Mouse (Mus musculus) hindbrain, embryonic 12.5 days (tissue): ENCODE measurements around the gene Pdik1l. TPM values are rescaled to one million over a fixed set of nuclear protein-coding genes. Genes with fewer than 3 reads are reported as not detected.
"Not testable (repeated sequence)": the region's sequence is repeated elsewhere in the genome, so short reads cannot be mapped to it uniquely, and the experiment has no call there.

Source experiments
- ATAC-seq: fragments of 200-750 bp; cut with Nextera tagmentation; 2 replicates; pipeline ENCODE4 v1.8.0; 2017; ENCODE audit warnings: moderate TSS enrichment; ENCODE audit not compliant: low FRiP score
- H3K27ac ChIP-seq: fragments of 300-500 bp; sonication (generic); 2 replicates; pipeline ENCODE4 v1.5.1; 2016; ENCODE audit warnings: mild to moderate bottlenecking
- H3K27me3 ChIP-seq: fragments of 300-500 bp; sonication (generic); 2 replicates; pipeline ENCODE4 v1.6.1; 2016; ENCODE audit warnings: mild to moderate bottlenecking
- H3K36me3 ChIP-seq: fragments of 300-500 bp; sonication (generic); 2 replicates; pipeline ENCODE4 v1.6.1; 2016; ENCODE audit warnings: mild to moderate bottlenecking
- H3K4me1 ChIP-seq: fragments of 300-500 bp; sonication (generic); 2 replicates; pipeline ENCODE4 v1.6.1; 2016
- H3K4me2 ChIP-seq: fragments of 300-500 bp; sonication (generic); replicated peaks from 2 replicates; pipeline ENCODE4 v1.6.1; 2016; ENCODE audit warnings: mild to moderate bottlenecking
- H3K4me3 ChIP-seq: fragments of 300-500 bp; sonication (generic); 2 replicates; pipeline ENCODE4 v1.5.1; 2016; ENCODE audit warnings: mild to moderate bottlenecking
- H3K9ac ChIP-seq: fragments of 300-500 bp; sonication (generic); 2 replicates; pipeline ENCODE4 v1.6.1; 2016; ENCODE audit warnings: mild to moderate bottlenecking, moderate library complexity
- H3K9me3 ChIP-seq: fragments of 300-500 bp; sonication (generic); replicated peaks from 2 replicates; pipeline ENCODE4 v1.6.1; 2016; ENCODE audit warnings: mild to moderate bottlenecking
- WGBS: fragments of 180-500 bp; shearing (Covaris S2); methylation state at CpG from one replicate; pipeline ENCODE4 v1.1.7; 2016; 5-methylcytosine and 5-hydroxymethylcytosine counted together
- polyA plus RNA-seq: library from polyadenylated mRNA; unstranded; fragments of >200 nt; fragmentation: Nextera tagmentation; extraction: Ambion mirVana; gene quantifications from 2 replicates; pipeline ENCODE4 v1.2.1, GENCODE M21; 2016

Gene Pdik1l
- polyA plus RNA-seq, 1 experiment from 2014 or later = 30.8 TPM

GRCm38 (mm10) chr4:134272731-134273416, 14.8 kb downstream of the Pdik1l start:
- no peaks in the 10 kb centered on the region for H3K9me3 ChIP-seq
- peaks cover 20% of the 10 kb centered on the region for H3K36me3 ChIP-seq
- H3K4me3 ChIP-seq = no peak overlapping the region
- H3K27me3 ChIP-seq = no peaks in the 10 kb centered on the region
- no peak overlapping the region for H3K9ac ChIP-seq
- WGBS = 32% methylated on average over 12 of the region's 13 CpGs
- H3K4me1 ChIP-seq = no peaks in the 10 kb centered on the region
- H3K4me2 ChIP-seq = peak overlapping the region; percentile 11; the same call in 1 of the 2 replicates
- H3K27ac ChIP-seq = no peak overlapping the region
- no peak for ATAC-seq

DNA sequence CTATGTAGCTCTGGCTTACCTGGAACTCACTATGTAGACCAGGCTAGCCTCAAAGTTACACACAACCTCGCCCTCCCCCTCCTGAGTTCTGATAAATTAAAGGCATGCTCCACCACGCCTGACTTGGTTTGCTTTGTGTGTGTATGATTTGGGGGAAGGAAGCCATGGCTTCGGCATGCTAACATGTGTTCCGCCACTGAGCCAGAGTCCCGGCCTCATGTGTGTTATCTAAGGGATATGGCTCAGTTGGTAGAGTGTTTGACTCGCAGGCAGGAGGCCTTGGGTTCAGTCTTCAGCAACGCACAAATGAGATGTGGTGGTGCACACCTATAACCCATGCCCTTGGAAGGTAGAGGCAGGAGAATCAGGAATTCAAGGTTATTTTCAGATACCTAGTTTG, 15.7 kb downstream of the Pdik1l start:
- H3K27ac ChIP-seq = no peak overlapping the region
- H3K9me3 ChIP-seq = no peaks in the 10 kb centered on the region
- WGBS = 80% methylated on average over 7 of the region's 7 CpGs
- H3K27me3 ChIP-seq = no peaks in the 10 kb centered on the region
- no peak overlapping the region for H3K9ac ChIP-seq
- no peak overlapping the region for H3K4me3 ChIP-seq
- no peak overlapping the region for H3K4me2 ChIP-seq
- H3K36me3 ChIP-seq = peaks cover 11% of the 10 kb centered on the region
- no peak for ATAC-seq
- no peaks in the 10 kb centered on the region for H3K4me1 ChIP-seq

- H3K36me3 ChIP-seq, H3K27ac ChIP-seq, ATAC-seq, H3K27me3 ChIP-seq, H3K4me3 ChIP-seq, H3K9me3 ChIP-seq, H3K4me2 ChIP-seq, H3K4me1 ChIP-seq, H3K9ac ChIP-seq: not testable (repeated sequence)
Measured at GRCm38 (mm10) chr4:134269622-134270021, 18.1 kb downstream of the Pdik1l start.

DNA sequence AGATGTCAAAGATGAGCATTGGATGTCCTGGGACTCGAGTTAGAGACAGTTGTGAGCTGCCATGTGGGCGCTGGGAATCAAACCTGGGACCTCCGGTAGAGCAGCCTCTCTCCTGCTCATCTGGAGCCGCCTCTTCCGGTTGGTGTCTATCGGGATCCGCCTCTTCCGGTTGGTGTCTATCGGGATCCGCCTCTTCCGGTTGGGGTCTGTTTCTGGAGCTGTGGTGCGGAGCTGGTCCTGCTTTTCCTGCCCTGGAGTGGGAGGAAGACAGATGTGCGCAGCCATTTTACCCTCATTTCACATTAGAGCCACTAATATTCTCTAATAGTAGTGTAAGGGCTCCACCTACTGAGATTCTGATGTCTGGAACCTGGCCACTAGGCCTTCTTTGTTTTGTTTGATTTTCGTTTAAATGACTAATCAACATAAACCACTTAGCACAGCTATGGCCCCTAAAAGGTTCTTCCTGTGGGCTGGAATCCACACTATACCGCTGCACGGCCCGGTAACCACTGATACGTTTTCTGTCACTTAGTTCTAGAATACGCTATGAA, 19.5 kb downstream of the Pdik1l start:
- Histone ChIP-seq H3K4me3 (no peak overlapping the region), H3K4me1 (no peaks in the 10 kb centered on the region), H3K27ac (no peak overlapping the region), H3K27me3 (no peaks in the 10 kb centered on the region), H3K9me3 (no peaks in the 10 kb centered on the region), H3K9ac (no peak overlapping the region), H3K36me3 (no peaks in the 10 kb centered on the region), H3K4me2 (no peak overlapping the region)
- ATAC-seq = no peak
- WGBS = 88% methylated on average over 19 of the region's 19 CpGs

- H3K36me3 ChIP-seq = no peaks in the 10 kb centered on the region
Measured at GRCm38 (mm10) chr4:134265860-134266585, 21.7 kb downstream of the Pdik1l start.

DNA sequence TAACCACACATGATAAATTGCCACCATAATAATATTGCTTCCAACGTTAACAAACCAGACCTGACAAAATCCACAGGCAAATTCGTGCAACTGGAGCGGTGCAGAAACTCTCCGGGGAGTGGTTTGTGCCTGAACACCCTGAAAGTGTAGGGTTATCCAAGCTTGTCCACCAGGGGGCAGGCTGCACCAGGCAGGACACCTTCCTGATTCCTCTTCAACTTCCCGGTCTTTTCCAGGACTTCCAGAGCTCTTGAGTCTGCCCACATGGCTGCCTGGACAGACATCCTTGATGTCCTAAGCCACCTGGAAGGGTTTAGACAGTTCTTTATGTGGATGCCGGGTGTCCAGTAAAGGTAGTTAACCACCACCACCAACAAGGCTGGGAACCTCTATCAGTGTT, 24.5 kb downstream of the Pdik1l start:
- Histone ChIP-seq H3K4me1 (no peaks in the 10 kb centered on the region), H3K9me3 (no peaks in the 10 kb centered on the region), H3K9ac (no peak overlapping the region), H3K4me2 (no peak overlapping the region), H3K36me3 (no peaks in the 10 kb centered on the region), H3K27me3 (no peaks in the 10 kb centered on the region), H3K4me3 (no peak overlapping the region), H3K27ac (no peak overlapping the region)
- ATAC-seq = no peak
- 42% methylated on average over 6 of the region's 6 CpGs for WGBS

More at GRCm38 (mm10) chr4:134265860-134266585, 21.7 kb downstream of the Pdik1l start:
- H3K4me3 ChIP-seq = no peak overlapping the region
- no peak overlapping the region for H3K4me2 ChIP-seq
- H3K9me3 ChIP-seq = no peaks in the 10 kb centered on the region
- no peak overlapping the region for H3K9ac ChIP-seq
- no peaks in the 10 kb centered on the region for H3K27me3 ChIP-seq
- no peaks in the 10 kb centered on the region for H3K4me1 ChIP-seq
- 62% methylated on average over 9 of the region's 9 CpGs for WGBS
- H3K27ac ChIP-seq = no peak overlapping the region
- no peak for ATAC-seq

GRCm38 (mm10) chr4:134258354-134258753, 29.3 kb downstream of the Pdik1l start:
- Histone ChIP-seq H3K27ac (no peak overlapping the region), H3K36me3 (no peaks in the 10 kb centered on the region), H3K9ac (no peak overlapping the region), H3K4me2 (no peak overlapping the region), H3K27me3 (peaks cover 29% of the 10 kb centered on the region), H3K9me3 (no peaks in the 10 kb centered on the region), H3K4me3 (no peak overlapping the region), H3K4me1 (peaks cover 39% of the 10 kb centered on the region)
- WGBS = 69% methylated on average over 11 of the region's 11 CpGs
- no peak for ATAC-seq

DNA sequence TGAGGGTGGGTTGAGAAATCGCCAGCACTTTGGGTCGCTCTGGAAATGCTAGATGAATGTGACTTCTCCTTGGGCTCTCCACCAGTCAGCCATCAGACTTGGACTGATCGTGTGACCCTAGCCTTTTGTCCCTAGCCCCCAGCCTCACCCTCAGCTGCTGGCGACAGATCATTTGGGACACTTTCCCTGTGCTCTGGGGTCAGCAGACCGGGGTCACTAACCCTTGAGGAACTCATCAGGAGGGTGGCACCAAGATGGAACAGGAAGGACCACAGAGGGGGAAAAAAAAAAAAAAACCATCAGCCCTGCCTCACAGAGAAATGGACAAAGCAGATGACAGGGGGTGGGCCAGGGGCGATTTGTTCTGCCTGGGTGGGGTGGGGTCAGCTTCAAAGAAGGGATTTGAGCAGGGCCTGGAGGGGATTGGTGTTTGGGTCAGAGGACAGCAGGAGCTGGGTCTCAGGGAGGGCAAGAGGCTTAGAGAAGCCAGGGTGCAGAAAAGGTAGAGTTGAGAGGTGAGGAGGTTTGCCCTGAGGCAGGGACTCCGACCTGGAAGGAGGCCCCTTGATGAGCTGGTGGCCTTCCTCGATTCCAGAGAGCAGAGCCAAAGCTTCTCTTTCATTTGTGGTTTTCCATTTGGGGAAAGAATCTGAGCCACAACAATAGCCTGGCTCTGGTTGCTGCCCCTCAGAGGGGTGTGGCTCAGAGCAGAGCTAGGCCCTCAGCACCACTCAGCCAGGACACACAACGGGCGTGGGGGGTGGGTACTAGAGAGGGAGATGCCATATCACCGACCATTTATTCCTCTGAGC, 30.3 kb downstream of the Pdik1l start:
- ATAC-seq = no peak
- no peak overlapping the region for H3K9ac ChIP-seq
- H3K9me3 ChIP-seq = no peaks in the 10 kb centered on the region
- 6% methylated on average over 11 of the region's 11 CpGs for WGBS
- H3K27me3 ChIP-seq = peaks cover 38% of the 10 kb centered on the region
- H3K4me1 ChIP-seq = peaks cover 49% of the 10 kb centered on the region
- H3K36me3 ChIP-seq = no peaks in the 10 kb centered on the region
- no peak overlapping the region for H3K27ac ChIP-seq
- no peak overlapping the region for H3K4me3 ChIP-seq
- no peak overlapping the region for H3K4me2 ChIP-seq

GRCm38 (mm10) chr4:134256407-134257197, 31.1 kb downstream of the Pdik1l start:
- H3K36me3 ChIP-seq = no peaks in the 10 kb centered on the region
- no peaks in the 10 kb centered on the region for H3K9me3 ChIP-seq
- peak overlapping the region; percentile 21; the same call in 1 of the 2 replicates for H3K4me2 ChIP-seq
- H3K4me3 ChIP-seq = no peak overlapping the region
- H3K9ac ChIP-seq = 0 out of 2 replicates have a peak overlapping the region, but pooled peaks have one; percentile 20
- H3K4me1 ChIP-seq = peaks cover 57% of the 10 kb centered on the region
- WGBS = 4% methylated on average over 19 of the region's 19 CpGs
- H3K27me3 ChIP-seq = peaks cover 46% of the 10 kb centered on the region
- ATAC-seq = no peak
- no peak overlapping the region; the same call in 1 of the 2 replicates for H3K27ac ChIP-seq

GRCm38 (mm10) chr4:134255854-134256253, 31.8 kb downstream of the Pdik1l start:
- Histone ChIP-seq H3K4me2 (no peak overlapping the region), H3K4me3 (no peak overlapping the region), H3K4me1 (peaks cover 64% of the 10 kb centered on the region), H3K9ac (no peak overlapping the region), H3K27ac (no peak overlapping the region), H3K9me3 (no peaks in the 10 kb centered on the region), H3K36me3 (no peaks in the 10 kb centered on the region), H3K27me3 (peaks cover 54% of the 10 kb centered on the region)
- no peak for ATAC-seq
- WGBS = 15% methylated on average over 4 of the region's 4 CpGs

DNA sequence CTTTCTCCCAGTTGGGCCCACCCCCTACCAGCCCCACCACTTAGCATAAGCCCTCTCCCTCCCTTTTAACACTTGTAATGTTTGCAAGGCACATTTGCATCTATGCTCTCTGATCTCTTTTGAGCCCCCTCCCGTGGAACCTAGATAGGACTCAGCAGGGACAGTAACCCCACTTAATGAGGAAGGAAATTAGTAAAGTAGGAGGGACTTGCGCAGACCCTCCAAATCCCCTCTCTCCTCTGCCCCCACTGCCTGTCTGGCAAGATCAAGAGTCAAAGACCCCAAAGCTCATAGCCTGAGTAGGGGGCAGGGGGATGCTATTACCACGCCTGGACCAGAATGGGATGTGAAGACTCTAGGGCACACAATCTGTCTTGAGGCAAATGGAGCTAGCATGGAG, 32.9 kb downstream of the Pdik1l start:
- Histone ChIP-seq H3K36me3 (no peaks in the 10 kb centered on the region), H3K9me3 (no peaks in the 10 kb centered on the region), H3K4me3 (no peak overlapping the region), H3K9ac (no peak overlapping the region), H3K4me1 (peaks cover 74% of the 10 kb centered on the region), H3K27ac (no peak overlapping the region), H3K27me3 (peaks cover 64% of the 10 kb centered on the region), H3K4me2 (no peak overlapping the region)
- ATAC-seq = no peak
- WGBS = 21% methylated on average over 3 of the region's 3 CpGs
